Mouse (Mus musculus) ES-E14 (cell line): ENCODE data around the gene Gm14444.
"Not testable (repeated sequence)": the region's sequence is repeated elsewhere in the genome, so short reads cannot be mapped to it uniquely, and the experiment has no call there.

ENCODE experiments used
- CHD2 ChIP-seq: IDR thresholded peaks from 2 replicates; pipeline ENCODE4 v1.6.1; 2014; ENCODE audit warnings: mild to moderate bottlenecking, low read depth, low read length, inconsistent platforms
- HCFC1 ChIP-seq: IDR thresholded peaks from 2 replicates; pipeline ENCODE4 v1.6.1; 2012; ENCODE audit warnings: low read length, inconsistent platforms, borderline replicate concordance; ENCODE audit not compliant: insufficient read depth
- MAFK ChIP-seq: IDR thresholded peaks from 2 replicates; pipeline ENCODE4 v1.6.1; 2014; ENCODE audit warnings: mild to moderate bottlenecking, low read depth, low read length, inconsistent platforms; ENCODE audit not compliant: insufficient read depth

- TF ChIP-seq CHD2, HCFC1, MAFK: not testable (repeated sequence)
Observed at GRCm38 (mm10) chr2:175067681-175068261, 57.7 kb downstream of the Gm14444 start, which contains the start of gene Gm14393.
